Mouse (Mus musculus) olfactory bulb, adult 2 months (tissue): ENCODE data around the gene 9130023H24Rik.

Experiments
- CTCF ChIP-seq: fragments of 200-500 bp; IDR thresholded peaks from 2 replicates; pipeline ENCODE4 v1.5.1; 2012; ENCODE audit warnings: low read depth, mild to moderate bottlenecking, low read length, moderate library complexity; ENCODE audit not compliant: insufficient read depth
- POLR2A ChIP-seq: fragments of 200-500 bp; IDR thresholded peaks from 2 replicates; pipeline ENCODE4 v1.6.1; 2012; ENCODE audit warnings: mild to moderate bottlenecking, low read depth, low read length, moderate library complexity; ENCODE audit not compliant: insufficient read depth

GRCm38 (mm10) chr7:128219952-128220351 is 17.9 kb downstream of the 9130023H24Rik start:
- TF ChIP-seq CTCF: no peak
- TF ChIP-seq POLR2A: no peak
